Mouse (Mus musculus) thymus, adult 2 months (tissue): Measurements from ENCODE around the gene Gorasp1.

ENCODE experiments used
- CTCF ChIP-seq: fragments of 200-500 bp; IDR thresholded peaks from 2 replicates; pipeline ENCODE4 v1.5.1; 2012; ENCODE audit warnings: mild to moderate bottlenecking, control low read depth, low read length, moderate library complexity, borderline replicate concordance; ENCODE audit not compliant: control insufficient read depth, poor library complexity, insufficient read depth; ENCODE audit errors: extremely low read depth
- POLR2A ChIP-seq: fragments of 200-500 bp; IDR thresholded peaks from 2 replicates; pipeline ENCODE4 v1.6.1; 2012; ENCODE audit warnings: mild to moderate bottlenecking, low read length, control low read depth, moderate library complexity; ENCODE audit not compliant: control insufficient read depth, poor library complexity, insufficient read depth; ENCODE audit errors: extremely low read depth

GRCm38 (mm10) chr9:119923462-119923861, 13.9 kb downstream of the Gorasp1 start:
- TF ChIP-seq CTCF (no peak), POLR2A (no peak)
